Mouse (Mus musculus) small intestine, adult 2 months (tissue): Measurements from ENCODE around the gene Tekt2. TPM values are rescaled to one million over a fixed set of nuclear protein-coding genes. Genes with fewer than 3 reads are reported as not detected.

Experiments
- H3K27ac ChIP-seq: fragments of 200-500 bp; 2 replicates; pipeline ENCODE4 v1.5.1; 2012; ENCODE audit warnings: low read depth, low read length, control low read depth, inconsistent platforms; ENCODE audit not compliant: insufficient read depth
- H3K27me3 ChIP-seq: fragments of 200-500 bp; 2 replicates; pipeline ENCODE4 v1.6.1; 2012; ENCODE audit warnings: mild to moderate bottlenecking, moderate library complexity, low read length, inconsistent platforms; ENCODE audit not compliant: control insufficient read depth, insufficient read depth
- H3K36me3 ChIP-seq: fragments of 200-500 bp; 2 replicates; pipeline ENCODE4 v1.6.1; 2012; ENCODE audit warnings: mild to moderate bottlenecking, low read length, control low read depth, inconsistent platforms; ENCODE audit not compliant: control insufficient read depth, insufficient read depth
- H3K4me1 ChIP-seq: fragments of 200-500 bp; 2 replicates; pipeline ENCODE4 v1.6.1; 2012; ENCODE audit warnings: low read length, inconsistent platforms, mixed read lengths; ENCODE audit not compliant: control insufficient read depth, insufficient read depth, insufficient read length
- H3K4me3 ChIP-seq: fragments of 200-500 bp; 2 replicates; pipeline ENCODE4 v1.5.1; 2012; ENCODE audit warnings: low read depth, mild to moderate bottlenecking, control low read depth, inconsistent platforms, low read length, moderate library complexity
- CTCF ChIP-seq: fragments of 200-500 bp; IDR thresholded peaks from 2 replicates; pipeline ENCODE4 v1.5.1; 2012; ENCODE audit warnings: low read depth, mild to moderate bottlenecking, control low read depth, inconsistent platforms, low read length, moderate library complexity, mixed read lengths; ENCODE audit not compliant: insufficient replicate concordance, insufficient read length; ENCODE audit errors: extremely low read depth
- POLR2A ChIP-seq: fragments of 200-500 bp; IDR thresholded peaks from 2 replicates; pipeline ENCODE4 v1.6.1; 2012; ENCODE audit warnings: low read depth, mild to moderate bottlenecking, control low read depth, inconsistent platforms, low read length, moderate library complexity
- WGBS: fragments of 180-500 bp; shearing (Covaris S2); methylation state at CpG from one replicate; pipeline ENCODE4 v1.1.7; 2018; 5-methylcytosine and 5-hydroxymethylcytosine counted together
- polyA plus RNA-seq: library from polyadenylated mRNA; depleted of rRNA; stranded (reverse); fragments of >200 nt; gene quantifications from 2 replicates; pipeline ENCODE4 v1.2.3, GENCODE M21; 2012; rRNA removed

Tekt2 gene
- polyA plus RNA-seq, result 0.38 and 1.0 TPM in 2 replicates

GRCm38 (mm10) chr4:126325281-126325861 lies at the start of gene Tekt2:
Gene Tekt2, minus strand, starts transcription at chr4:126325688.
- H3K4me3 ChIP-seq, result peak within 1 kb of the TSS; percentile 37
- H3K4me1 ChIP-seq, result peaks cover 2% of the 10 kb centered on the region; the same call in 1 of the 2 replicates
- H3K27me3 ChIP-seq, result 0 out of 2 replicates have a peak, but pooled peaks cover 2% of the 10 kb centered on the region
- H3K36me3 ChIP-seq, result no peaks in the 10 kb centered on the region
- TF ChIP-seq CTCF (no peak), POLR2A (no peak)
- H3K27ac ChIP-seq, result no peak within 1 kb of the TSS
- WGBS, result 12% methylated on average over 23 of the region's 23 CpGs

GRCm38 (mm10) chr4:126371497-126371896 lies 46.0 kb upstream of the Tekt2 start:
- no peak for TF ChIP-seq POLR2A
- TF ChIP-seq CTCF, result no peak
- 76% methylated on average over 9 of the region's 9 CpGs for WGBS
- no peak overlapping the region for H3K4me3 ChIP-seq
- H3K36me3 ChIP-seq, result peaks cover 14% of the 10 kb centered on the region
- no peak overlapping the region for H3K27ac ChIP-seq
- no peaks in the 10 kb centered on the region for H3K4me1 ChIP-seq
- no peaks in the 10 kb centered on the region for H3K27me3 ChIP-seq

DNA sequence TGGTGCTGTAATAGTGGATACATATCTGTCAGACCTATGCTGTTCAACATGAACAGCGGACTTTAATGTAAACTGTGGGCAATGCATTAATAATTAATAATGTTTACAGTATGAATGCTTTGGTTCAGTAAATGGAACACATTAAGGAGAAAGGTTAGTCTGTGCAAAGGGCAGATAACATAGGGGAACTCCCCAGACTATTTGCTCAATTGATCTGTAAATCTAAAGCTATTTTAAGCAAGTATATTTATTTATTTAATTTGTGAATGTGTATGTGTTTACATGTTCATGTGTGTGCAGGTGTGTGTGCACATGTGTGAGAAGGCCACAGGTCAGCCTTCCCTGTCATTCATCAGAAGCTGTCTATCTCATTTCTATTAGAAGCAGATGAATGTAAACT lies 34.6 kb upstream of the Tekt2 start:
- no peaks in the 10 kb centered on the region for H3K27me3 ChIP-seq
- no peak overlapping the region for H3K4me3 ChIP-seq
- WGBS, result 57% methylated on average over 1 of the region's 1 CpGs

DNA sequence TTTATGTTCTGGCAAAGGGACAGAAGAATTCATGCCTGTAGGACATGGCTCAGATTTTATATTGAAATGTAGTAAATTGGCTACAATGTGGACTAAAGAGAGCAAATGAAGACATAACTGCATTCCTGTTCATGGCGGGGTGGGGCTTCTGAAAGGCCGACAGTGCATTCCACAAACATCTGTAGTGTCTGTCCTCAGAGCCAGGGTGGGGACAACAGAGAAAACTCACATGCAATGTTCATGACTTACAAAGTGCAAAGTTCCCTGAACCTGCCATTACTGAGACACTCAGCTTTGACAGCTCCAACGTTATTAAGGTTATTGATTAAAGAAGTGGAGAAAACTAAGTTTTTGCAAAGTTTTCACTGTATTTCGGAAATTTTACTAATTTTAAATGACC lies 18.0 kb upstream of the Tekt2 start:
- Histone ChIP-seq H3K4me3 (no peak overlapping the region), H3K36me3 (peaks cover 24% of the 10 kb centered on the region), H3K27me3 (no peaks in the 10 kb centered on the region), H3K27ac (no peak overlapping the region), H3K4me1 (no peaks in the 10 kb centered on the region)
- WGBS, result 59% methylated on average over 4 of the region's 4 CpGs
- no peak for TF ChIP-seq POLR2A
- no peak for TF ChIP-seq CTCF

More for the DNA sequence above, 34.6 kb upstream of the Tekt2 start:
- no peaks in the 10 kb centered on the region for H3K4me1 ChIP-seq
- TF ChIP-seq POLR2A (no peak), CTCF (no peak)
- peaks cover 18% of the 10 kb centered on the region for H3K36me3 ChIP-seq
- no peak overlapping the region for H3K27ac ChIP-seq

DNA sequence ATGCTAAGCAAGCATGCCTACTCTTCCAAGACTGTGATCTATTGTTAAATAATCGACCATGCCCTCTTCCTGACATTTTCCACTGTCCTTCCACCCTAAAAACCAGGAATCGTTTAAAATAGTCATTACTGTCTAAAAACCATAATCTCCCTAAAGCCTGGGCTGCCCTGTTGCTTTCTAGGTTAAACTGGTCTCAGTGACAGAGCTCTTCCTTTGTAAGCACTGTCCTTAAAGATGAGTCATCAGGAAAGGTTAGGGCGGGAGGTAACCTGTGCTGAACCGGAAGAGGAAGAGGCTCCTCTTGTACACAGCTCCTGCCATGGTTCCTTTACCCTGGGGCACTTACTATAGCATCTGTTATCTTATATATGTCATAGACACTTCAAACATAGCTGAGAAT lies 14.0 kb upstream of the Tekt2 start:
- no peak overlapping the region for H3K4me3 ChIP-seq
- H3K27ac ChIP-seq, result no peak overlapping the region
- no peaks in the 10 kb centered on the region for H3K27me3 ChIP-seq
- H3K36me3 ChIP-seq, result peaks cover 11% of the 10 kb centered on the region
- whole genome bisulfite sequencing, result 63% methylated on average over 4 of the region's 4 CpGs
- TF ChIP-seq CTCF (no peak), POLR2A (no peak)
- no peaks in the 10 kb centered on the region for H3K4me1 ChIP-seq

GRCm38 (mm10) chr4:126332358-126332757 lies 6.9 kb upstream of the Tekt2 start:
- no peak for TF ChIP-seq POLR2A
- peak; percentile 46; the same call in 1 of the 2 replicates for TF ChIP-seq CTCF
- H3K27ac ChIP-seq, result no peak overlapping the region
- no peaks in the 10 kb centered on the region for H3K36me3 ChIP-seq
- no peak overlapping the region for H3K4me3 ChIP-seq
- 65% methylated on average over 3 of the region's 3 CpGs for WGBS
- H3K27me3 ChIP-seq, result no peaks in the 10 kb centered on the region
- H3K4me1 ChIP-seq, result no peaks in the 10 kb centered on the region

DNA sequence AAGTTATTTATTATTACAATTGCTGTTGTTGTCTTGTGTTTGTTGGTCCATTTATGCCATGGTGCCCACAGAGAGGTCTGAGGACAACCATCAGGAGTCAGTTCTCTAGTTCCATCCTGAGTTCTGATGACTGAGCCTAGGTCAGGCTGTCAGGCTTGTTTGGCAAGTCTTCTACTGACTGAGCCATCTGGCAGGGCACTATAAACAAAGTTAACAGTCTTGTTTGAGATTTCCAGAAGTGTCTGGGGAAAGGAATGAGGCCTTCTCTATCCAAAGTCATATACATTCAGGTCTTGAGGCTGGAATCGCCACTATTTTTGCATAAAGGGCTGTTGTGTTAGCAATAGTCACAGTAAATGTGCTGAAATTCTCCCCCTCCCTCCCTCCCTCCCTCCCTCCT lies 6.3 kb upstream of the Tekt2 start:
- no peak for TF ChIP-seq POLR2A
- no peak for TF ChIP-seq CTCF
- Histone ChIP-seq H3K36me3 (no peaks in the 10 kb centered on the region), H3K27ac (no peak overlapping the region), H3K27me3 (no peaks in the 10 kb centered on the region), H3K4me3 (no peak overlapping the region), H3K4me1 (no peaks in the 10 kb centered on the region)
- 32% methylated on average over 1 of the region's 1 CpGs for WGBS

DNA sequence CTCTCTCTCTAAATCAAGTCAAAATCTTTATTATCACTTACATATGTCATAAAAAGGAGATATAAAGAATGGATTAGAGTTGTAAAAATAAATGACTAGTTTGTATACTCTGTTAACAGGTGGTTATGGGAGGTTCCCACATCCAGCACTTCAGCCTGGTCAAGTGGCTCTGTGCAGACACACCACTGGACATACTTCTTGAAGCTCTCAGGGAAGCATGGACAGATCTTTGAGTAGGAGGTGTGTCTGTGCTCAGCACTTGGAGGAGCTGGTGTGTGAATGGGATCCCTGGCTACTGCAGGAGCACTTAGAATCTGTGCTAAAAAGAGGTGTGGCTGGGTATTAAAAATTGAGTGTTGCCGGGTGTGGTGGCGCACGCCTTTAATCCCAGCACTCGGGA lies 4.8 kb upstream of the Tekt2 start:
- Histone ChIP-seq H3K4me3 (no peak overlapping the region), H3K27ac (no peak overlapping the region), H3K36me3 (no peaks in the 10 kb centered on the region), H3K27me3 (0 out of 2 replicates have a peak, but pooled peaks cover under 1% of the 10 kb centered on the region), H3K4me1 (no peaks in the 10 kb centered on the region)
- TF ChIP-seq CTCF, result no peak
- TF ChIP-seq POLR2A, result no peak
- WGBS, result 61% methylated on average over 4 of the region's 4 CpGs
